Mouse (Mus musculus) heart, postnatal 0 days (tissue): ENCODE measurements at regions not wholly inside any gene's neighbourhood (a gene's known extent, or its start where the extent isn't known, plus 50 kb on each side); places are given as distances from the start of the nearest gene placed in this dataset.
A peak's percentile ranks its signal among the peaks of the same experiment; 100 is the strongest.

ENCODE experiments used
- ATAC-seq: fragments of 200-750 bp; cut with Nextera tagmentation; 2 replicates; pipeline ENCODE4 v1.8.0; 2017; ENCODE audit warnings: low read depth, moderate number of reproducible peaks, moderate library complexity; ENCODE audit not compliant: insufficient read depth
- DNase-seq: peaks from one replicate; pipeline ENCODE4 v3.0.0-alpha.2; 2016; ENCODE audit warnings: low spot score
- H3K27ac ChIP-seq: fragments of 300-500 bp; sonication (generic); 2 replicates; pipeline ENCODE4 v1.5.1; 2014; ENCODE audit warnings: low read depth, mild to moderate bottlenecking
- H3K27me3 ChIP-seq: fragments of 300-500 bp; sonication (generic); 2 replicates; pipeline ENCODE4 v1.6.1; 2014; ENCODE audit warnings: low read length, mixed read lengths; ENCODE audit not compliant: control insufficient read depth, insufficient read depth
- H3K36me3 ChIP-seq: fragments of 300-500 bp; sonication (generic); replicated peaks from 2 replicates; pipeline ENCODE4 v1.6.1; 2014; ENCODE audit warnings: low read length, mixed read lengths; ENCODE audit not compliant: control insufficient read depth, insufficient read depth
- H3K4me1 ChIP-seq: fragments of 300-500 bp; sonication (generic); 2 replicates; pipeline ENCODE4 v1.6.1; 2014; ENCODE audit warnings: antibody characterized with exemption; ENCODE audit not compliant: control insufficient read depth, insufficient read depth
- H3K4me2 ChIP-seq: fragments of 300-500 bp; sonication (generic); 2 replicates; pipeline ENCODE4 v1.6.1; 2014; ENCODE audit warnings: low read depth, mild to moderate bottlenecking, low read length, moderate library complexity
- H3K4me3 ChIP-seq: fragments of 300-500 bp; sonication (generic); 2 replicates; pipeline ENCODE4 v1.5.1; 2014; ENCODE audit warnings: low read depth, low read length
- H3K9ac ChIP-seq: fragments of 300-500 bp; sonication (generic); replicated peaks from 2 replicates; pipeline ENCODE4 v1.6.1; 2014; ENCODE audit warnings: low read depth, low read length, mixed read lengths
- H3K9me3 ChIP-seq: fragments of 300-500 bp; sonication (generic); replicated peaks from 2 replicates; pipeline ENCODE4 v1.6.1; 2016; ENCODE audit warnings: low read length; ENCODE audit not compliant: control insufficient read depth
- CTCF ChIP-seq: IDR thresholded peaks from 2 replicates; pipeline ENCODE4 v1.5.1; 2016; ENCODE audit warnings: antibody characterized with exemption, control low read depth, low read depth
- EP300 ChIP-seq: IDR thresholded peaks from 2 replicates; pipeline ENCODE4 v1.6.1; 2016; ENCODE audit warnings: antibody characterized with exemption, low read depth
- WGBS: fragments of 180-500 bp; shearing (Covaris S2); extraction: QIAGEN DNeasy Blood & Tissue Kit; methylation state at CpG from one replicate; pipeline ENCODE4 v1.1.7; 2014; 5-methylcytosine and 5-hydroxymethylcytosine counted together

- no peak overlapping the region for H3K9ac ChIP-seq
- no peaks in the 10 kb centered on the region for H3K4me1 ChIP-seq
- WGBS, result 82% methylated on average over 6 of the region's 6 CpGs
- no peak for DNase-seq
- no peak overlapping the region for H3K27ac ChIP-seq
- H3K36me3 ChIP-seq, result no peaks in the 10 kb centered on the region
- H3K27me3 ChIP-seq, result no peaks in the 10 kb centered on the region
- no peak overlapping the region for H3K4me2 ChIP-seq
- no peak for ATAC-seq
- no peak overlapping the region for H3K4me3 ChIP-seq
- H3K9me3 ChIP-seq, result no peaks in the 10 kb centered on the region
- no peak for TF ChIP-seq CTCF
- TF ChIP-seq EP300, result no peak
Measured at GRCm38 (mm10) chr9:118327904-118328303, 150.1 kb upstream of the Eomes start.

DNA sequence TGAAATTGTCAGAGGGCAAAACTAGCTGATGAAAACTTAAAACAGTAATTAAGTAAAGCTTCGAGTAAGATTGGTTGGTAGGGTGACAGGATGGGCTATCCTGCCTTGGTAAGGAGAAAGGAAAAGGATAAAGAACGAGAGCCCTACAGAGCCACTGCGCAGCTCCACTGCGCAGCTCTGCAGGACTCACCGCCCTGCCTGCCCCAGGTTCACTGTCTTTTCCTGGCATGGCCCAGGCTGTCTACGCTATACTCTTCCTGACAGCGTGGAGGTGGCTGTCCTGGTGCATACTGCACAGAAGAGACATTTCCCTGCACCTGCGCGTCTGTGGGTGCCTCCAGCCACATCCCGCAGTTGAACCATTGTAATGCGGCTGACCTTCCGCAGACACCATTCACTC is 136.6 kb upstream of the Eomes start:
- no peak for ATAC-seq
- H3K4me2 ChIP-seq, result peak overlapping the region; percentile 50
- H3K36me3 ChIP-seq, result no peaks in the 10 kb centered on the region
- H3K4me3 ChIP-seq, result peak overlapping the region; percentile 20; the same call in 1 of the 2 replicates
- no peak overlapping the region for H3K9ac ChIP-seq
- H3K4me1 ChIP-seq, result no peaks in the 10 kb centered on the region
- H3K27ac ChIP-seq, result no peak overlapping the region
- no peaks in the 10 kb centered on the region for H3K9me3 ChIP-seq
- DNase-seq, result no peak
- 42% methylated on average over 12 of the region's 12 CpGs for WGBS
- TF ChIP-seq CTCF (no peak), EP300 (no peak)
- 0 out of 2 replicates have a peak, but pooled peaks cover 3% of the 10 kb centered on the region for H3K27me3 ChIP-seq

DNA sequence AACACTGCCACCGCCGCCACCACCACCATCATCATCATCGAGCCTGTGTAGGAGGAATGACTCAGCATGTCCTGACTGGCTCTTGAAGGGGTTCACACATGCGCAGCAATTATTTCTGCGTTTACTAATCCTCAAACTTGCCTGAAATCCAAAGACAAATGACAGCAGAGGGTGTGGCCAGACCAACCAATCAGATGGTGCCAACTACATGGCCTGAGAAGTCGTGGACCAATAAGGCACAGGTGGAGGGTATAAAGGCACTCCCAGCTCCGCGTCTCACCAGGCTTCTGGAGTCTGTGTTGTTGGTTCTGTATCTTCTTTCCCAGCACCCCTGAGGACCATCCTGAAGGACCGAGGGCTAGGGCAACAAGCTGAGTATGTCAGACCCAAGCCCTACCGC is 123.1 kb upstream of the Eomes start:
- 88% methylated on average over 10 of the region's 10 CpGs for WGBS
- H3K36me3 ChIP-seq, result no peaks in the 10 kb centered on the region

GRCm38 (mm10) chr9:118357406-118357805 is 120.6 kb upstream of the Eomes start:
- Histone ChIP-seq H3K4me3 (no peak overlapping the region), H3K36me3 (no peaks in the 10 kb centered on the region), H3K27me3 (no peaks in the 10 kb centered on the region), H3K27ac (no peak overlapping the region), H3K9ac (no peak overlapping the region), H3K4me2 (no peak overlapping the region), H3K4me1 (no peaks in the 10 kb centered on the region), H3K9me3 (no peaks in the 10 kb centered on the region)
- DNase-seq (no peak), ATAC-seq (no peak)
- 89% methylated on average over 8 of the region's 8 CpGs for WGBS
- TF ChIP-seq EP300 (no peak), CTCF (no peak)

More for the DNA sequence above, 123.1 kb upstream of the Eomes start:
- Histone ChIP-seq H3K4me1 (no peaks in the 10 kb centered on the region), H3K27me3 (no peaks in the 10 kb centered on the region), H3K27ac (no peak overlapping the region), H3K4me2 (no peak overlapping the region), H3K4me3 (no peak overlapping the region), H3K9ac (no peak overlapping the region), H3K9me3 (no peaks in the 10 kb centered on the region)
- no peak for TF ChIP-seq CTCF
- no peak for TF ChIP-seq EP300
- DNase-seq (no peak), ATAC-seq (no peak)

DNA sequence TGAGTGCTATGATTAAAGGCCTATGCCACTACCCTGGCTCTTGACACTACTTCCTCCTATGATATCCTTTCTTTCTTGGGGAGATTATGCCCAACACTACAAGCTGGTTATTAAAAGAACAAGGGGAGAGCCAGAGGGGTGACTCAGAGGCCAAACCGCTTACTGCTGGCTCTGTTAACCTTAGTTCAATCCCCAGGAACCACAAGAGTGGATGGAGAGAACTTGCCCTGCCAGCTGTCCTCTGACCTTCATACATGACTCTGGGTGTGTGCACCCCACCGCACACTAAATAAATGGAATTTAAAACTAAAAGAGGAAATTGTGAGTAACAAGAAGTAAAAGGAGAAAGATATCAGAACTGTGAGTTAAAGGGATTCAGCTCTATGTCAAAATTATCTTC is 114.1 kb upstream of the Eomes start:
- Histone ChIP-seq H3K4me3 (no peak overlapping the region), H3K27me3 (no peaks in the 10 kb centered on the region), H3K27ac (no peak overlapping the region), H3K9ac (no peak overlapping the region), H3K9me3 (no peaks in the 10 kb centered on the region), H3K36me3 (no peaks in the 10 kb centered on the region), H3K4me1 (no peaks in the 10 kb centered on the region), H3K4me2 (no peak overlapping the region)
- WGBS, result 78% methylated on average over 2 of the region's 2 CpGs
- TF ChIP-seq EP300, result no peak
- no peak for TF ChIP-seq CTCF
- DNase-seq, result no peak
- ATAC-seq, result no peak

- H3K27me3 ChIP-seq, result no peaks in the 10 kb centered on the region
- no peak for TF ChIP-seq EP300
- TF ChIP-seq CTCF, result no peak
Measured at GRCm38 (mm10) chr9:118365431-118365830, 112.6 kb upstream of the Eomes start.

More at GRCm38 (mm10) chr9:118365431-118365830, 112.6 kb upstream of the Eomes start:
- no peak for ATAC-seq
- H3K4me3 ChIP-seq, result no peak overlapping the region
- DNase-seq, result no peak
- no peaks in the 10 kb centered on the region for H3K4me1 ChIP-seq
- H3K27ac ChIP-seq, result no peak overlapping the region
- no peak overlapping the region for H3K9ac ChIP-seq
- WGBS, result 69% methylated on average over 9 of the region's 9 CpGs
- no peak overlapping the region for H3K4me2 ChIP-seq
- no peaks in the 10 kb centered on the region for H3K36me3 ChIP-seq
- H3K9me3 ChIP-seq, result no peaks in the 10 kb centered on the region
